Mouse (Mus musculus) embryo, embryonic 11 days (tissue): ENCODE measurements at regions not wholly inside any gene's neighbourhood (a gene's known extent, or its start where the extent isn't known, plus 50 kb on each side); places are given as distances from the start of the nearest gene placed in this dataset.

Experiments
- DNase-seq: peaks from one replicate; pipeline ENCODE4 v3.0.0-alpha.2; 2015

DNA sequence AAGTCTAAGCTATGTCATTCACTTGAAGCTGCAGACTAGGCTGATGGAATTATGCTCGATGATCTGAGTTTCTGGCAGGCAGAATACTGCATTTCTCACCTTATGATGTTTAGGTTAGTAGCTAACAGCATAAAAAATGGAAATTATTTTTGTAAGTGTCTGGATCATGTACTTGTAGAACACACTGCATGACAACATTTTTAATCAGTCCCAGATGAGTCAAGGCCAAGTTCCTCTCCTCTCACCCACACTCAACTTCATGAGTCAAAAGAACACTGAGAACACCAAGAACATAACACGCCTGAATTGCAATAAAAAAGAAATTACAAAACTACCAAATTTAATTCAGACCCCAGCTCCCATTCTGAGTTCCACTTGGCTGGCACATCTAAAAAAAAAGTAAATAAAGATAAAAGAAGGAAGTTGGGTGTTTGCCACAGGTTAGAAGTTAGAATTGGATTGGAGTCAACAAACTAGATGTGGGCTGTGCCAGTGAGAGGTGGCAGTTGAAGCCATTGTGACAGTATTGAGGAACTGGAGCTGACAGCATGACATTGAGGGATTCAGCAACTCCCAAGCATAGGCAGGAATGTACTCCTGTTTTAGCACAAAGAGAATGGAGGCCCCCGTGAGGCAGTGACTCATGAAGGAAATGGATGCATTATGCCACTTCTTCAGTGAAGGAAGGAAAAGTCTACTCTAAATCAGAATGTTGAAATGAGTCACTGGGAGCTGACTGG is 222.8 kb upstream of the 4931408C20Rik start:
- DNase-seq, result no peak

DNA sequence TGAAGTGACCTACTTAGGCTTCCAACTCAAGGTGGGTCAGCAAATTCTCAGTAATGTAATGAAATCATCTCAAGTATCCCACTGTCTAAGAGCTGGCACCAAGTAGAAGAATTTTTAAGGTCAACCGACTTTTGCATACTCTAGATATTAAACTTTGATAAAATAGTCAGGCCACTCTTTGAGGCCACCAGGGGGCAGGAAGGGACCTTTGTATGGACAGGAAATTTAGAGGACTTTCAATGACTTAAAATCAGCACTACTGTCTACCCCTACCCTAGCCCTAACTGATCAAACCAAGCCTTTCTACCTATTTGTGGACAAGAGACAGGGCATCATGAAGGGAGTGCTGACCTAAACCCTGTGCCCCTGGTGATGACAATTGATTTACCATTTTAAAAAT is 215.0 kb upstream of the 4931408C20Rik start:
- DNase-seq, result no peak

DNA sequence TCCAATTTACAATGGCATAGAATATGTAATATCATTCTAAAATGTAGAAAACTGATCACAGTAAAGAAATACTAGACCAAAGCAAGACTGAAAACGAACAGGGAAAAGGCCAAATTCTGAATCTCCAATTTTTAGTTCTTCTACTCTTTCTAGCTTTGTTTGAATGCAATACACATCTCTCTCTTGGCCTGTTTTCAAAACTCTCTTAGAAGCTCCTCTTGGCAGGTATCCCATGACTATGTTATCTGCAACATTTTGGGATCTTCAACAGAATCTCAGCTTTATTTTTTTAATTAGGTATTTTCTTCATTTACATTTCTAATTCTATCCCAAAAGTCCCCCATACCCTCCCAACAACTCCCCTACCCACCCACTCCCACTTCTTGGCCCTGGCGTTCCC is 170.2 kb upstream of the 4931408C20Rik start:
- DNase-seq, result no peak

DNA sequence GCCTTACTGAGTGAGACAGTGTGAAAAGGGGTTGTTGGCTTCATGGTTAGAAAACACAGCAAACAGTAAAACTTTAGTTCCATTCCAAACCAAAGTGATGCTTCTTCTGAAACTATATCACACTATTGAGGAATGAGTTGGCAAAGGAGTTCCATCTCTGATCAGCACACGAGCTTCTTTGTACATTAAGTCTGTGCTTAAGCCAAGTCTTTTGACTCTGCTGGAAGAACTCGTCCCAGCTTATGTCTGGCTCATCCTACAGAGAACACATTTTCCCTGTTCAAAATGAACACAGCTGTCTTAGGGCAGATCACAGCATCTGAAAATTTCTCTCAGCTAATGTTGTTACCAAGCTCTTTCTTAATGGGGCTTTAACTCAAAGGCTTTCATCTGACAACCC is 166.5 kb upstream of the 4931408C20Rik start:
- no peak for DNase-seq

DNA sequence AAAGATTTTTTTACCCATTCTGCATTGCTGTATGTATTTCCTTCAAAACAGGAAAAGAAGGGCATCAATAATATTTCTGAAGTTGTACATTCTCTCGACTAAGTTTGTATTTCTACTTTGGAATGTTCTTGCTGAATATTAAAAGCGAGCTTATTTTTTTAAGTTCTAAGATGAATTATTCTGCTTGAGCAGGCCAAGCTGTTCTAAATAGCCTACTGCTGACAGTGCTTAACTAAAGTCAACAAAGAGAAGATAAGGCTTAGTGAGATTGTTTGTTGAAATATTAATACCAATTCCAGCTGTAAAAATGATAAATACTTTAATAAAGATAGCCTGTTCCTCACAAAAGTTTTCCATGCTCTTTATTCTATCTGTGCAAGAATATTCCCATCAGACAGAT is 122.0 kb upstream of the 4931408C20Rik start:
- no peak for DNase-seq

DNA sequence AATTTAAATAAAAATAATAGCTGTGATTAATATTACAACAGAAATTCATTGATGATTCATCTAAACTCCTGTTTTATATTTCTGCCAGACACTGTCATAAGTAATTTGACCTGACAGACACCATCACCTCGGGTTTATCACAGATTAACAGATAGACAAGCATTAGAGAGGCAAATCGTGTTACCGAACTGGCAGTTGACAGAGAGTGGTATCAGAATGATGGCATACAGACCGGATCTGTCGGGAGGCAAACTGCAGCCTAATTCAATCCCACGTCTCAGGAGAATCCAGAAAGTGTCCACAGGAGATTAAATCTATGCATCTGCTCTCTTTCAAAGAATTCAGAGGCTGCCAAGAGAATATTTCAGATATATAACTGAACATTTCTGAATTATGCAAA is 77.8 kb upstream of the 4931408C20Rik start:
- peak; percentile 2 for DNase-seq
